Mouse (Mus musculus) gastrocnemius, postnatal 14 days (tissue): ENCODE data around the gene Yes1. TPM values are rescaled to one million over a fixed set of nuclear protein-coding genes. Genes with fewer than 3 reads are reported as not detected.
"Not testable (repeated sequence)": the region's sequence is repeated elsewhere in the genome, so short reads cannot be mapped to it uniquely, and the experiment has no call there.

Experiments
- DNase-seq: peaks from one replicate; pipeline ENCODE4 v3.0.0; 2021; ENCODE audit warnings: mixed read lengths
- intact Hi-C: fragments of 180-260 bp; cut with DNase I; formaldehyde crosslinking; loops from one replicate; pipeline ENCODE4 v1.15.1; 2025; ENCODE audit warnings: low total_unique reads
- total RNA-seq, 2 experiments: library from RNA; stranded (reverse); gene quantifications; 2 replicates each; pipeline ENCODE4 v1.2.3; 2021

Gene Yes1
- total RNA-seq, 2 experiments from 2014 or later = 14.1 to 15.7 TPM

- no peak for DNase-seq
Measured at GRCm38 (mm10) chr5:32693411-32693810, 82.4 kb downstream of the Yes1 start.

GRCm38 (mm10) chr5:32697208-32697867, 86.4 kb downstream of the Yes1 start:
- DNase-seq = no peak
- intact Hi-C loops = no loop called here

More at GRCm38 (mm10) chr5:32693411-32693810, 82.4 kb downstream of the Yes1 start:
- intact Hi-C loops = no loop called here

- intact Hi-C loops = no loop called here
- DNase-seq = no peak
Measured at GRCm38 (mm10) chr5:32706226-32706780, 95.3 kb downstream of the Yes1 start.

- intact Hi-C loops = no loop called here
- no peak for DNase-seq
Measured at GRCm38 (mm10) chr5:32711485-32711884, 100.5 kb downstream of the Yes1 start.

GRCm38 (mm10) chr5:32712221-32713041, 101.5 kb downstream of the Yes1 start:
- DNase-seq = no peak
- intact Hi-C loops = no loop called here

- intact Hi-C loops = no loop called here
- no peak for DNase-seq
Measured at GRCm38 (mm10) chr5:32713042-32713702, 102.2 kb downstream of the Yes1 start.

DNA sequence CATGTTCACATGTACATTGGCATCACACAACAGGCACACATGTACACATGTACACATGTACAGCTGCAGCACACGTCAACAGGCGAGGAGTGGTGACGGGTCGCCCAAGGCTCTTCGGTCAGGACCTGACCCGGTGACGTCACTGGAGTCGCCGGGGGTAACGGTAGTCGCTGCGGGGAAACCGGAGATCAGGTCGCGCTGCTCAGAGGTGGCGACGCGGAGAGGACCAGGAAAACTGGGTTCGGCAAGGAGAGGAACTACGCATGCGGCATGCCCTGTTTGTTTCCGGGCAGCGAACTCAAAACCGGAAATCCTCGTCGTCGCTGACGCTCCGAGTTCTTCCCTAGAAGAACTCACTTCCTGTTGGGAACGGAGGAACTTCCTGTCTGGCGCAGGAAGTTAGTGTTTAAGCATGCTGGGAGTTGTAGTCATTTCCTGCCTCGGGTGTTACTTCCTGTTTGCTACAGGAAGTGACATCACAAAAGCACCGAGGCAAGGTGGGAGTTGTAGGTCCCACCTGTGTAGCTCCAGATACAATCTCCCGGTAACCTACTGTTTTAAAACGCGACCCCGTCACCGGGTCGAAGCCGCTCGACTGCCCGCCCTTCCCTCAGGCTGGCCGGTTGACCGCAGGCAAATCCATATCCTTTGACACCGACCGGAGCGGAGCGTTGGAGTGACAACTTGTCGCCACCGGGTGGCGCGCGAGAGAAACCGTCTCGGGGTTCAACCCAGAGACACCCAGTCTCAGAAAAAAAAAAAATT, 102.9 kb downstream of the Yes1 start:
- intact Hi-C loops = no loop called here
- DNase-seq = peak; percentile 82

GRCm38 (mm10) chr5:32717726-32718125, 106.8 kb downstream of the Yes1 start:
- intact Hi-C loops = loop anchor here (5.0 kb wide), 1 partner anchor 35 kb away; no protein-coding TSS in a partner anchor
- no peak for DNase-seq

GRCm38 (mm10) chr5:32718916-32719315, 107.9 kb downstream of the Yes1 start:
- DNase-seq = no peak
- intact Hi-C loops = loop anchor here (5.0 kb wide), 1 partner anchor 33 kb away; no protein-coding TSS in a partner anchor

DNA sequence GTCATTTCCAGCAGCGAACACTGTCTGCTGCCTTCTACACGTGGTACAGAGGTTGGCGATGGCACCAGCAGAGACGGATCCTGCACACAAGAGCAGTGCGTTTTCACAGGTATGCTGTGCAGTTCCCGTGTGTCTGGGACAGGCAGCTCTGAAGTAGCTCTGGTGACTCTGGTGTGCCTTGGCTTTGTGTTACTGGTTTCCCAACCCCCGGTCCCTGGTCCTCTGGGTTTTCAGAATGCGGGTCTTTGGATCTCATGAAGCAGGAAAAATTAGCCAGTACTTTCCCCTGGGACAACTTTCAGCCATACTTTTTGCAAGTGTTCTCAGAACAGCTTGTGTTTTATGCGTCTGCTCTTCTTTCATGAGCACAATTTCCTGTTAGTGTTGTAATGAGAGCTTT, 109.4 kb downstream of the Yes1 start:
- intact Hi-C loops = no loop called here
- DNase-seq = no peak

DNA sequence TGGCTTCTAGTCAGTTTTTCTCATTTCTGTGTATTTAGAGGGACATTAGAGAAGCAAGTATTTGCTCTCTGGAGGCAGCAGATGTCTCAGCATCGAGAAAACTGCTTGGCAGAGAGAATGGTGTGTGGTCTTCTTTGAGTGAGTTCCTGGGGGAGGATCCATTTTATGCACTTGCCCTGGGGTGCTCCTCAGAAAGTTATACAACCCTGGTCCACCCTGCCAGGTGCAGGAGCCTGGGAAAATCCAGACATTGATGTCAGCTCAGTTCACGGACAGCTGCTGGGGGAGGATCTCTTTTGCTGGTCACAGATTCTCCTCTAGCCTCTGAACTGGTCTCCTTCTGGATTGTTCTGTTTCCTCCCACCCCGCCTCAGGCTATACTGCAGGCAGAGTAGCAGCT, 110.3 kb downstream of the Yes1 start:
- DNase-seq = no peak
- intact Hi-C loops = no loop called here

DNA sequence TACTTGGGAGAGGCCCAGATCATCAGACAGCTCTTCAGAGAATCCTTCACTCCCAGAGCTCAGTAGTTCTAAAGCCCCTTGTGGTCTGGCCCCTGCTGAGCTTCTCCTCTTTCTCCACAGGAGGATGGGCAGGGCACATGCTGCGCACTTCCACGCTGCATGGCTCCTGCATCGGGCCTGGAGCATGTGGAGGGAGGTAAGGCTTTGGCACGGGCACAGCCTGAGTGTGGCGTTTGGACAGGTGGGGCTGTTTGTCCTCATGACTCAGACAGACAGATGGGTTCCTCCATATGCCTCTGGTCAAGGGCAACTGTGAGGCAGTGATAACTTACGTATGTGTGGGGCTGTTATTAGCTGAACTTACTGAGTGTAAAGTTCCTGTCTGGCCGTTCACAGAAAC, 111.3 kb downstream of the Yes1 start:
- intact Hi-C loops = no loop called here
- no peak for DNase-seq

DNA sequence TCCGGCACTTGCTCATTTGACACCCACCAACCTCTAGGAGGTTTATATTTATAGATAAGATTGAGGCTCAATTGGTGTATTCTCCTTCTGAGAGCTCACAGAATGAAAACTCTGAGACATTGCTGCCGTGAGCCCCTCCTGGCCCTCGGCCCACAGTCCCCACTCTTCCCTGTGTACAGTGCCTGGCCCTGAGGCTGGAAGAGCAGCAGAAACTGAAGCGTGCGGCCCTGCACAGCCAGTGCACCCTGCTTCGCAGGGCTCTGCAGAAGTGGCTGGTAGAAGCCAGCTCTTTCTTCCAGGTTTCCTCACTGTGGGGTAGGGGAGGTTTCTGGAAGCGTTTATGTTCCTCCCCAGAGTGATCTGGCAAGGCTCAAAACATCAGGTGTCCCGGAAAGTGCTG, 111.7 kb downstream of the Yes1 start:
- intact Hi-C loops, DNase-seq: not testable (repeated sequence)

- no peak for DNase-seq
- intact Hi-C loops = no loop called here
Measured at GRCm38 (mm10) chr5:32723981-32724380, 113.0 kb downstream of the Yes1 start.

GRCm38 (mm10) chr5:32725397-32725796, 114.4 kb downstream of the Yes1 start:
- DNase-seq, intact Hi-C loops: not testable (repeated sequence)

GRCm38 (mm10) chr5:32728300-32728699, 117.3 kb downstream of the Yes1 start:
- intact Hi-C loops = no loop called here
- DNase-seq = no peak

GRCm38 (mm10) chr5:32728851-32729250, 117.9 kb downstream of the Yes1 start:
- intact Hi-C loops = no loop called here
- DNase-seq = no peak

- DNase-seq, intact Hi-C loops: not testable (repeated sequence)
Measured at GRCm38 (mm10) chr5:32733892-32734291, 122.9 kb downstream of the Yes1 start.

DNA sequence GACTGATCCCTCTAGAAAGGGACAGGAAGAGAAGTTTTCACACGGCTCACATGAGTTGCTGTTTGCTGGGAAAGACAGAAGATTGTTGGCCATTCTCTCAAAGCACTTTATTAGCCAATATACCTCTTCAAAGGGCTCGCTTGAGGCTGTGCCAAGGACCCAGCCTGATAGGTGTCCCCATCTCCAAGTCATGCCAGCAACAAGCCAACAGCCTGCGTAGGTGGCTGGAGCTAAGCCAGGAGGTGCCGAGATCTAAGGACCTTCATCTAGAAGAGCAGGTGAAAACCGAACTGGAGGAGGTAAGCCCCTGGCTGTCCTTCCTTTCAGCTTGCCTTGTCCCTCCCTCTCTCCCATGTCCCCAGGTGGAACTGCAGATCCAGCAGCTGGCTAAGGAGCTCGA, 124.8 kb downstream of the Yes1 start:
- no peak for DNase-seq
- intact Hi-C loops = no loop called here
